Mouse (Mus musculus) embryo, embryonic 11 days (tissue): Measurements from ENCODE around the gene Gipc1.

Experiments
- DNase-seq: peaks from one replicate; pipeline ENCODE4 v3.0.0-alpha.2; 2015

Gene Gipc1

GRCm38 (mm10) chr8:83649699-83650098, 2.8 kb upstream of the Gipc1 start:
- DNase-seq, result no peak

- peak; percentile 55 for DNase-seq
Observed at GRCm38 (mm10) chr8:83652744-83653661, 526 bp downstream of the Gipc1 start.

- DNase-seq, result no peak
Observed at GRCm38 (mm10) chr8:83653662-83654017, 1.2 kb downstream of the Gipc1 start.

- DNase-seq, result no peak
Observed at GRCm38 (mm10) chr8:83654725-83655124, 2.2 kb downstream of the Gipc1 start.

- DNase-seq, result no peak
Observed at GRCm38 (mm10) chr8:83656043-83656442, 3.6 kb downstream of the Gipc1 start.

GRCm38 (mm10) chr8:83656484-83657246, 4.2 kb downstream of the Gipc1 start:
- DNase-seq, result no peak

- DNase-seq, result no peak
Observed at GRCm38 (mm10) chr8:83660545-83660944, 8.1 kb downstream of the Gipc1 start.

- DNase-seq, result peak; percentile 67
Observed at GRCm38 (mm10) chr8:83660995-83661680, 8.7 kb downstream of the Gipc1 start.

GRCm38 (mm10) chr8:83662421-83662826, 9.9 kb downstream of the Gipc1 start:
- DNase-seq, result peak; percentile 90

GRCm38 (mm10) chr8:83664096-83664495, 11.6 kb downstream of the Gipc1 start:
- DNase-seq, result no peak

- no peak for DNase-seq
Observed at GRCm38 (mm10) chr8:83664931-83665625, 12.6 kb downstream of the Gipc1 start.

- DNase-seq, result no peak
Observed at GRCm38 (mm10) chr8:83665969-83666865, 13.7 kb downstream of the Gipc1 start, which contains the start of gene Ptger1. TSS of gene Ptger1 (plus strand) at chr8:83666678.

- no peak for DNase-seq
Observed at GRCm38 (mm10) chr8:83666866-83667234, 14.4 kb downstream of the Gipc1 start.

GRCm38 (mm10) chr8:83667526-83667925, 15.0 kb downstream of the Gipc1 start:
- DNase-seq, result no peak

GRCm38 (mm10) chr8:83668010-83668916, 15.8 kb downstream of the Gipc1 start:
- DNase-seq, result peak; percentile 90

GRCm38 (mm10) chr8:83669013-83669412, 16.5 kb downstream of the Gipc1 start:
- no peak for DNase-seq

- no peak for DNase-seq
Observed at GRCm38 (mm10) chr8:83672936-83673335, 20.5 kb downstream of the Gipc1 start.

GRCm38 (mm10) chr8:83674497-83674896, 22.0 kb downstream of the Gipc1 start:
- no peak for DNase-seq

GRCm38 (mm10) chr8:83679866-83680265, 27.4 kb downstream of the Gipc1 start:
- no peak for DNase-seq

GRCm38 (mm10) chr8:83680603-83681002, 28.1 kb downstream of the Gipc1 start:
- DNase-seq, result no peak
